Mouse (Mus musculus): ENCODE results near the gene Clint1.

Clint1 gene

GRCm38 (mm10) chr11:45884029-45884428 is 32.2 kb downstream of the Clint1 start:
- no peak for DNase-seq (ENCODE audit: low spot score in 2 of 2)

GRCm38 (mm10) chr11:45885606-45886230 is 33.9 kb downstream of the Clint1 start:
- no peak for DNase-seq (ENCODE audit: low spot score in 2 of 2)

GRCm38 (mm10) chr11:45886596-45886995 is 34.7 kb downstream of the Clint1 start:
- DNase-seq (ENCODE audit: low spot score in 2 of 2), result no peak

GRCm38 (mm10) chr11:45888471-45889030 is 36.7 kb downstream of the Clint1 start:
- no peak for DNase-seq (ENCODE audit: low spot score in 2 of 2)

DNA sequence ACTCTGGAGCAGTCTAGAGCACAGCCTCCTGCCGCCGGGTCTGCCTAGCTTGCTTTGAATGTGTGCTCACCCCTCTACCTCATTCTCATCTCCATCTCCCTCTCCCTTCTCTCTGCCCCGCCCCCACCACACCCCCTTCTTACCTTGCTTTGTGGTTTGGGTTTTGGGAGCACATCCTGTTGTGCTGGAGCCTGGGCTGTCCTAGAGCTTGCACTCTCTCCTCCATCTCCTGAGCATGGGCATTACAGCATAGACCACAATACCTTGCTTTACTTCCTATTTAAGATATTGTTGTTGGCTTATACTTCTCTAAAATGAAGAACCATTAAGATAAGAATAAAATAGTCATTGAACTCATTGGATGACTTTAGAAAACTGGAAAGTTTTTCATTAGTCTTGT is 38.1 kb downstream of the Clint1 start:
- no peak for DNase-seq (ENCODE audit: low spot score in 2 of 2)

DNA sequence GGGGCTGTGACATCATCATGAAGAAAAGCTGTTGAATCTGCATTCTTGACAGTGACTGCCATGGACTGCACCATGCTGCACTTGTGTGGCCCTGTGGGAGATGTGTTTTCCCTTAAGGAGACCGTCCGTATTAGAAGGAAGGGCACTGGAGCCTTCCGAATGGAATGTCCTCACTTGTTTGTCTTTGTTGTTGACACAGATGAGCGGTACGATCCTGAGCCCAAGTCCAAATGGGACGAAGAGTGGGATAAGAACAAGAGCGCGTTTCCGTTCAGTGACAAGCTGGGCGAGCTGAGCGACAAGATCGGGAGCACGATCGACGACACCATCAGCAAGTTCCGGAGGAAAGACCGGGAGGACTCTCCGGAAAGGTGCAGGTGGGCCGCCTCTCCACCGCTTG is 38.6 kb downstream of the Clint1 start:
- DNase-seq (ENCODE audit: low spot score in 2 of 2), result no peak

- no peak for DNase-seq (ENCODE audit: low spot score in 2 of 2)
Observed at GRCm38 (mm10) chr11:45892861-45893360, 41.1 kb downstream of the Clint1 start.

GRCm38 (mm10) chr11:45897392-45897791 is 45.5 kb downstream of the Clint1 start:
- no peak for DNase-seq (ENCODE audit: low spot score in 2 of 2)

DNA sequence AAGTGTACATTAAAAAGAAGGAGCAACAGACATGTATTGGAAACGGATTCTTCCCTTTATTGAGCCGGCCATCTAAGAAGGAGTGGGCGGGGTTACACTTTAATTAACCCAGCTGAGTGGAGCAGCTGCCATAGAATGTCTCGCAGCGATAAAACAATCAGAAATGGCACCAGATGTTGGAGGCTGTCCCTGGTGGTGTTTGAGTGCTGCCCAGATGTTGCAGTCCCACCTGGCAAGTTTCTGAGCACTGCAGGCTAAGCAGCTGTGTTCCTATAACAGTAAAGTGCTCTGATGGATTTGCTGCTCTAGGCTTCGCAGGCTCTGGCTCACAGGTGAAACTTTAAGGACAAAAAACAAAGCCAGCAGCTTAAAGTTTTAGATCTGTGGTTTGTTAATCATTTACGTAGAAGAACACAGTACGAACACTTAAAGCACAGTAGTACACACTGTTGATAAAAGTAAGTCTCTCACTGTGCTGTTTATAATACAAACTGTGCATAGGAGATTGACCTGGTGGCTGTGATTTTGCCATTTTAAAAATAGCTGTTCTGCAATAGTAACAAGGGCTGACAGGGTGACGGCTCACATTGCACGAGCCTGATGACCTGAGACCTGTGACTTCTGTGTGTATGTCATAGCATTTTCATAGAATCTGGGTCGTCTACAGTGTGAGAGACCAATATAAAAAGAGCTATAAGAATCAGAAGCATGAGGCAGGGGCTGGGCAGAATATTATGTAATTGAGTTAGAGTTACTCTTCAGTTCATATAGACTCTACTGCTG is 48.6 kb downstream of the Clint1 start:
- DNase-seq (ENCODE audit: low spot score in 2 of 2), result no peak

DNA sequence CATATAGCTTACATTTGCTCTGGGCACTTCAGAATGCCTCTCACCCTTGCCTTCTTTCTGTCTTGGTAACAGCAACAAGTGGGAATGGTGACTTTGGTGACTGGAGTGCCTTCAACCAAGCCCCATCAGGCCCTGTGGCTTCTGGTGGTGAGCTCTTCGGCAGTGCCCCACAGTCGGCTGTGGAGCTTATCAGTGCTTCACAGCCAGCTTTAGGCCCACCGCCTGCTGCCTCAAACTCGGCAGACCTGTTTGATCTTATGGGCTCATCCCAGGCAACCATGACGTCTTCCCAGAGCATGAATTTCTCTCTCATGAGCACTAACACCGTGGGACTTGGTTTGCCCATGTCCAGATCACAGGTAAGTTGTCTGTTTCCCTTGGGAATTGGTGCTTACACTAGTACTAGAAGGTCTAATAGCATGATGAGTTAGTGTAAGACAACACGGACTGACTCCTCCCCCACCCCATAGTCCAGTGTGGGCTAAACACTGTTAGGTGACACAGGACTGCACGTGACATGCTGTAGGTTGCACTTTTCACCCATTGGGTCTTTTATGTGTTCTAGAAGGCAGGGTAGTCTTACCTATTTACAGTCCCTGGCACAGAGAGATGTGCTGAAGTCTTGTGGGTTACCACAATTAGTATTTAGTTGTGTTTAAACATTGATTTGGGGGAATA is 54.4 kb downstream of the Clint1 start:
- no peak for DNase-seq (ENCODE audit: low spot score in 2 of 2)

DNA sequence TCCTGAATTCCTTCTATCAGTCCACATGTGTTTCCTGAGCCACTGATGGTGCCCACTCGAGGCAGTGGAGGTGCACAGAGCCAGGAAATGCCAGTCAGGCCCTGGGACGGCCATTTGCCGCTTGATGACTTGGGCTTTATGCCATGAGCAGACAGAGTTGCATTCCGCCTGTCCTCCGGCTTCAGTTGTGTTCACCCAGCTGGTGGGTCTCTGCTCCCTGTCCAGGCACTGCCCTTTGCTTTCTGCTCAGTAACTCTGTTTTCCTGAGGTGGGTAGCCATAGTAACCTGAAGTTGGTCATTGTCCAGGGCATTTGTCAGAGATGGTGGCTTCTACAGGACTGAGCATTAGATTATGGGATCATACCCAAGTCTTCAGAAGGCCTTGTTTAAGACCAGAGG is 55.5 kb downstream of the Clint1 start:
- DNase-seq (ENCODE audit: low spot score in 2 of 2), result no peak

DNA sequence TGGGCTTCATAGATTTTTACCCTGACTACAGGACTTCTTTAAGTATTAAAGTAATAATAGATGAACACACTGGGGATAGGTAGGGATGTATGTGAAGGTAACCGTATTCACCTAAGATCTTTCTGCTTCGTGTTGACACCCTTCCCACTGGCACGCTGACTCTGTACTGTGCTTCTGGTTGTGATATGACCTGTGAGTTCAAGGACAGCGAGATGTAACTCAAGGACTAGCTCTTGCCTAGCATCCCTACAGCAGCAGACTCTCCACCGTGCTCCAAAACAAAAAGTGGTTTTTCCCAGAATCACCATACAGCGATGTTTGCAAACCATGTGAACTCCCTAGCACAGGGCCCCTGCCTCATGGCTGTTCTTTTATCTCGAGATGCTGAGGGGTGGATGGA is 56.2 kb downstream of the Clint1 start:
- no peak for DNase-seq (ENCODE audit: low spot score in 2 of 2)

GRCm38 (mm10) chr11:45908894-45909293 is 57.0 kb downstream of the Clint1 start:
- DNase-seq (ENCODE audit: low spot score in 2 of 2), result no peak

- no peak for DNase-seq (ENCODE audit: low spot score in 2 of 2)
Observed at GRCm38 (mm10) chr11:45910701-45911100, 58.9 kb downstream of the Clint1 start.

- DNase-seq (ENCODE audit: low spot score in 2 of 2), result no peak
Observed at GRCm38 (mm10) chr11:45916196-45916595, 64.3 kb downstream of the Clint1 start.

GRCm38 (mm10) chr11:45918018-45918417 is 66.2 kb downstream of the Clint1 start:
- no peak for DNase-seq (ENCODE audit: low spot score in 2 of 2)

DNA sequence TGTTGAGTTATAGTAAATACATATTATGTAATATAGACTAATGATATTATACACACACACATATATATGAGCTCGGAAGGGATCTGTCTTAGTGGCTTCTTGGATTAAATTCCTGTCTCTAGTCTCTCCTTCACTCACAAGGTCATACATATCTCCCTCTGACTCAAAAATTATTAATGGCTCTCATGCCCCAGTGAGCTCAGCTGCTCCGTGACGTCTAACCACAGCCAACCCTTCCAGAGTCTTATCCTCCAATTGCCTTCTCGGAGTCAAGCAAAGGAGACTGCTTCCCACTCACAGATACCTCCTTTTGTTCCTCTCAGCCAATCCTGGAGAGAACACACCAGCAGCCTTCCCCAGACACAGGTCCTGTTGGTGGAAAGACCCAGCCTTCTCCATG is 67.0 kb downstream of the Clint1 start:
- DNase-seq (ENCODE audit: low spot score in 2 of 2), result no peak

GRCm38 (mm10) chr11:45921026-45921425 is 69.2 kb downstream of the Clint1 start:
- DNase-seq (ENCODE audit: low spot score in 2 of 2), result no peak

DNA sequence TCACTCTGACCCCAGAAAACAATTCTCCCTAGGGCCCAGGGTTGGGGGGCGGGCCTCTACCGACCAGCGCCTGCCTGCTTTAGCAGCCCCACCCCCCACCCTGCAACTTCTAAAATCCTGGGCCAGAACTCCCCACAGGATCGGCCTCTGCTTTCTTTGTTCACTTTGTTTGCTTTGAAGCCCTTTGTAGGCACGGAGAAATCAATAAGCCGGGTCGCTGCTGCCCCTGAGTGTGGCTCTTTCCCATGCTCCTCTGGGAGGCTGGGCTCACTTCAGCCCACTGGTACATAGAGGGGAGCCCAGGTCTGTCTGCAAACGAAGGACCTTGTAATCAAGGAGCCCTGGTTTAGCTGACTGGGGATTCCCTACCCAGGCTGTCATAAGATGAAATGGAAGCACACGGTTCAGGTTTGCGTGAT is 69.6 kb downstream of the Clint1 start:
- DNase-seq (ENCODE audit: low spot score in 2 of 2), result no peak

DNA sequence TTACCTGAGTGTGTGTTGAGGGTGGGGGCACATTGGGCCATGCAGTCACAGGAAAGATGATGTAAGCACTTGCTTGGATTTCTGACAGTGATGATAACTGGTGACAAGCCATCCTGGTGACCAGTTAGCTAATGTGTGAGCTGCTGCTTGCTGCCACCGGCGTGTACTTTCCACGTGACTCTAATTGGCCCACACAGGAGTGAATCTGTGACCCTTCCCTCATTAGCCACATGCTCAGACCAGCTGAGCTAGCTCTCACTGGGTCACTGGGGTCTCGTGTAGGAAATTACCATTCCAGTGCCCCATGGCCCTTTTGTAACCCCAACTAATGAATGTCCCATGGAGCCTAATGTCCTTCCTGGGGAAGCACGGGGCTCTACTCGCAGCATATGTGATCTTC is 73.6 kb downstream of the Clint1 start:
- no peak for DNase-seq (ENCODE audit: low spot score in 2 of 2)

DNA sequence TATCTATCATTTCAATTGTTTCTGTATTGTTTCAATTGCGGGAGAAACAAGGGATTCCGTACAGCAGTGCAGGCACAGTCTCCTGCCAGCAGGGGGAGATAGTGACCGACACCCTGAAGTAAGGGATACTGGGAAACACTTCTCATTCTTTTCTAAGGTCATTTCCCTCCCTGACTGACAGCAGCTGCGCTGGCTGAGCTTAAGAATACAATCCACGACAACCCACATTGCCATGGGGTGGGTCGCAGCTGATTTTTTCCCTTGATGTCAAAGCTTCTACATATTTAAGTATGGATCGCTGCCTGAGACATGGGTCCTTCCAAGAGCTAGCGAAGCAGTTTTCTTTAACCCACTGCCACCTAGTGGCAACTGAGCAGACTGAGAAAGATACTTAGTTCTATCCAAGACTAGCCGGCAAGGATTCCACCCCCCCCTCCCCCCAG is 74.8 kb downstream of the Clint1 start:
- peak; percentile 69 to 70 for DNase-seq (ENCODE audit: low spot score in 2 of 2)

DNA sequence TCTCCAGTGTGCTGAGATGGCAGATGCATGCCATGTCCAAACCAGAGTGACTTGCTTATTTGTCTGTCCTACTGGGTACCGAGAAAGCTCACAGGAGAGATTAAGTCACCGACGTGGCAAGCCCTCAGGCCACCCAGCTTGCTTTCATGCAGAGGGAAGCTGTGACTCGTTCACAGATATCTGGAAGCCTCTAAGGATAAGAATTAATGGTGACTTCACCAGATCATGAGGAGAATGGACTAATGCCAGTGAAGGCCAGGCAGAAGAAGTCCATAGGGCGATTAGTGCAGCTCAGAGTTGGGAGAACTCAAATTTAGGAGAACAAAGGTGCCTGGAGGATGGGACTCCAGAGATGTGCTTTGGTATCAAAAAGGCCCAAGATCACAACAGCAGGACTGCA is 75.6 kb downstream of the Clint1 start:
- DNase-seq (ENCODE audit: low spot score in 2 of 2), result no peak
